Mouse (Mus musculus) limb, embryonic 12.5 days (tissue): Measurements from ENCODE around the gene Snhg11. TPM values are rescaled to one million over a fixed set of nuclear protein-coding genes. Genes with fewer than 3 reads are reported as not detected.
"Not testable (repeated sequence)": the region's sequence is repeated elsewhere in the genome, so short reads cannot be mapped to it uniquely, and the experiment has no call there.

Experiments
- ATAC-seq: fragments of 200-750 bp; cut with Nextera tagmentation; 2 replicates; pipeline ENCODE4 v1.8.0; 2017; ENCODE audit warnings: low read depth, moderate TSS enrichment; ENCODE audit not compliant: insufficient number of reproducible peaks, insufficient read depth, low FRiP score, low TSS enrichment
- H3K27ac ChIP-seq: fragments of 300-500 bp; sonication (generic); 2 replicates; pipeline ENCODE4 v1.5.1; 2016; ENCODE audit warnings: mild to moderate bottlenecking, moderate library complexity
- H3K27me3 ChIP-seq: fragments of 300-500 bp; sonication (generic); 2 replicates; pipeline ENCODE4 v1.6.1; 2016; ENCODE audit warnings: mild to moderate bottlenecking, moderate library complexity
- H3K36me3 ChIP-seq: fragments of 300-500 bp; sonication (generic); 2 replicates; pipeline ENCODE4 v1.6.1; 2016; ENCODE audit warnings: mild to moderate bottlenecking, moderate library complexity
- H3K4me1 ChIP-seq: fragments of 300-500 bp; sonication (generic); replicated peaks from 2 replicates; pipeline ENCODE4 v1.6.1; 2016
- H3K4me2 ChIP-seq: fragments of 300-500 bp; sonication (generic); 2 replicates; pipeline ENCODE4 v1.6.1; 2016; ENCODE audit warnings: mild to moderate bottlenecking, moderate library complexity
- H3K4me3 ChIP-seq: fragments of 300-500 bp; sonication (generic); replicated peaks from 2 replicates; pipeline ENCODE4 v1.5.1; 2016; ENCODE audit warnings: mild to moderate bottlenecking
- H3K9ac ChIP-seq: fragments of 300-500 bp; sonication (generic); replicated peaks from 2 replicates; pipeline ENCODE4 v1.6.1; 2016; ENCODE audit warnings: mild to moderate bottlenecking, moderate library complexity
- H3K9me3 ChIP-seq: fragments of 300-500 bp; sonication (generic); 2 replicates; pipeline ENCODE4 v1.6.1; 2016; ENCODE audit warnings: mild to moderate bottlenecking, moderate library complexity
- WGBS: fragments of 180-500 bp; shearing (Covaris S2); methylation state at CpG from one replicate; pipeline ENCODE4 v1.1.7; 2016; 5-methylcytosine and 5-hydroxymethylcytosine counted together
- polyA plus RNA-seq: library from polyadenylated mRNA; unstranded; fragments of >200 nt; fragmentation: Nextera tagmentation; extraction: Ambion mirVana; gene quantifications from 2 replicates; pipeline ENCODE4 v1.2.1, GENCODE M21; 2016

Snhg11 gene
- polyA plus RNA-seq, 1 experiment from 2014 or later: 7.7 TPM

- Histone ChIP-seq H3K9me3 (no peaks in the 10 kb centered on the region), H3K4me2 (no peak overlapping the region), H3K9ac (no peak overlapping the region), H3K27ac (no peak overlapping the region), H3K4me3 (no peak overlapping the region), H3K27me3 (peaks cover 41% of the 10 kb centered on the region), H3K4me1 (peaks cover 10% of the 10 kb centered on the region), H3K36me3 (no peaks in the 10 kb centered on the region)
- 82% methylated on average over 5 of the region's 5 CpGs for WGBS
- ATAC-seq: no peak
Measured at GRCm38 (mm10) chr2:158373061-158373460, 2.4 kb upstream of the Snhg11 start.

- H3K4me3 ChIP-seq: no peak overlapping the region
- 66% methylated on average over 7 of the region's 7 CpGs for WGBS
- no peak overlapping the region for H3K27ac ChIP-seq
- no peaks in the 10 kb centered on the region for H3K9me3 ChIP-seq
- H3K36me3 ChIP-seq: no peaks in the 10 kb centered on the region
- H3K9ac ChIP-seq: no peak overlapping the region
- H3K27me3 ChIP-seq: peaks cover 42% of the 10 kb centered on the region
- peaks cover 10% of the 10 kb centered on the region for H3K4me1 ChIP-seq
- no peak for ATAC-seq
- no peak overlapping the region for H3K4me2 ChIP-seq
Measured at GRCm38 (mm10) chr2:158373516-158373915, 1.9 kb upstream of the Snhg11 start.

GRCm38 (mm10) chr2:158376123-158376687, 767 bp downstream of the Snhg11 start:
- no peaks in the 10 kb centered on the region for H3K36me3 ChIP-seq
- no peak overlapping the region for H3K9ac ChIP-seq
- no peaks in the 10 kb centered on the region for H3K9me3 ChIP-seq
- peaks cover 42% of the 10 kb centered on the region for H3K27me3 ChIP-seq
- WGBS: 25% methylated on average over 12 of the region's 12 CpGs
- no peak overlapping the region for H3K27ac ChIP-seq
- H3K4me1 ChIP-seq: peaks cover 10% of the 10 kb centered on the region
- no peak for ATAC-seq
- H3K4me3 ChIP-seq: peak overlapping the region; percentile 42
- peak overlapping the region; percentile 73 for H3K4me2 ChIP-seq

- Histone ChIP-seq H3K36me3 (no peaks in the 10 kb centered on the region), H3K4me2 (no peak overlapping the region), H3K4me1 (peaks cover 10% of the 10 kb centered on the region), H3K9ac (no peak overlapping the region), H3K27ac (no peak overlapping the region), H3K27me3 (peaks cover 42% of the 10 kb centered on the region), H3K9me3 (no peaks in the 10 kb centered on the region), H3K4me3 (no peak overlapping the region)
- WGBS: 72% methylated on average over 7 of the region's 7 CpGs
- no peak for ATAC-seq
Measured at GRCm38 (mm10) chr2:158376798-158377197, 1.4 kb downstream of the Snhg11 start.

- H3K4me1 ChIP-seq: peaks cover 10% of the 10 kb centered on the region
- H3K4me3 ChIP-seq: no peak overlapping the region
- peaks cover 42% of the 10 kb centered on the region for H3K27me3 ChIP-seq
- H3K36me3 ChIP-seq: no peaks in the 10 kb centered on the region
- no peak for ATAC-seq
- no peak overlapping the region for H3K27ac ChIP-seq
- no peak overlapping the region for H3K9ac ChIP-seq
- 79% methylated on average over 1 of the region's 1 CpGs for WGBS
- no peaks in the 10 kb centered on the region for H3K9me3 ChIP-seq
- H3K4me2 ChIP-seq: no peak overlapping the region
Measured at GRCm38 (mm10) chr2:158377811-158378210, 2.4 kb downstream of the Snhg11 start.

GRCm38 (mm10) chr2:158379354-158380078, 4.1 kb downstream of the Snhg11 start:
- no peak overlapping the region for H3K9ac ChIP-seq
- H3K36me3 ChIP-seq: no peaks in the 10 kb centered on the region
- no peak for ATAC-seq
- no peak overlapping the region for H3K4me3 ChIP-seq
- peaks cover 34% of the 10 kb centered on the region for H3K27me3 ChIP-seq
- no peak overlapping the region for H3K4me2 ChIP-seq
- WGBS: 40% methylated on average over 13 of the region's 13 CpGs
- no peaks in the 10 kb centered on the region for H3K9me3 ChIP-seq
- H3K4me1 ChIP-seq: peaks cover 10% of the 10 kb centered on the region
- H3K27ac ChIP-seq: no peak overlapping the region

- Histone ChIP-seq H3K9ac (no peak overlapping the region), H3K4me1 (no peaks in the 10 kb centered on the region), H3K36me3 (no peaks in the 10 kb centered on the region), H3K4me2 (no peak overlapping the region), H3K4me3 (no peak overlapping the region), H3K27me3 (no peaks in the 10 kb centered on the region), H3K9me3 (no peaks in the 10 kb centered on the region), H3K27ac (no peak overlapping the region)
- 43% methylated on average over 8 of the region's 8 CpGs for WGBS
- no peak for ATAC-seq
Measured at GRCm38 (mm10) chr2:158386072-158386471, 10.6 kb downstream of the Snhg11 start.

GRCm38 (mm10) chr2:158389421-158389820, 14.0 kb downstream of the Snhg11 start:
- WGBS: 66% methylated on average over 7 of the region's 7 CpGs
- H3K4me3 ChIP-seq: no peak overlapping the region
- H3K9ac ChIP-seq: no peak overlapping the region
- no peaks in the 10 kb centered on the region for H3K36me3 ChIP-seq
- ATAC-seq: no peak
- H3K4me2 ChIP-seq: no peak overlapping the region
- no peaks in the 10 kb centered on the region for H3K4me1 ChIP-seq
- no peak overlapping the region for H3K27ac ChIP-seq
- H3K9me3 ChIP-seq: no peaks in the 10 kb centered on the region
- H3K27me3 ChIP-seq: no peaks in the 10 kb centered on the region

- H3K9ac ChIP-seq: no peak overlapping the region
- H3K9me3 ChIP-seq: no peaks in the 10 kb centered on the region
- no peaks in the 10 kb centered on the region for H3K36me3 ChIP-seq
- no peaks in the 10 kb centered on the region for H3K4me1 ChIP-seq
- no peak overlapping the region for H3K27ac ChIP-seq
- no peak for ATAC-seq
- H3K4me2 ChIP-seq: no peak overlapping the region
- no peak overlapping the region for H3K4me3 ChIP-seq
- no peaks in the 10 kb centered on the region for H3K27me3 ChIP-seq
- WGBS: 88% methylated on average over 6 of the region's 6 CpGs
Measured at GRCm38 (mm10) chr2:158396369-158396768, 20.9 kb downstream of the Snhg11 start.

GRCm38 (mm10) chr2:158397140-158397539, 21.7 kb downstream of the Snhg11 start:
- H3K27ac ChIP-seq, H3K4me3 ChIP-seq, ATAC-seq, H3K27me3 ChIP-seq, H3K9ac ChIP-seq, H3K4me2 ChIP-seq, H3K36me3 ChIP-seq, H3K9me3 ChIP-seq, H3K4me1 ChIP-seq: not testable (repeated sequence)
- 67% methylated on average over 13 of the region's 13 CpGs for WGBS

- Histone ChIP-seq H3K9ac (no peak overlapping the region), H3K4me2 (no peak overlapping the region), H3K27me3 (no peaks in the 10 kb centered on the region), H3K4me1 (no peaks in the 10 kb centered on the region), H3K4me3 (no peak overlapping the region), H3K27ac (no peak overlapping the region), H3K36me3 (no peaks in the 10 kb centered on the region), H3K9me3 (no peaks in the 10 kb centered on the region)
- no peak for ATAC-seq
- 84% methylated on average over 7 of the region's 7 CpGs for WGBS
Measured at GRCm38 (mm10) chr2:158402915-158403314, 27.5 kb downstream of the Snhg11 start.
